Mouse (Mus musculus) limb, embryonic 13.5 days (tissue): ENCODE measurements around the gene Ccdc32. TPM values are rescaled to one million over a fixed set of nuclear protein-coding genes. Genes with fewer than 3 reads are reported as not detected.

ENCODE experiments used
- ATAC-seq: fragments of 200-750 bp; cut with Nextera tagmentation; 2 replicates; pipeline ENCODE4 v1.8.0; 2017; ENCODE audit warnings: low read depth, moderate number of reproducible peaks, moderate TSS enrichment; ENCODE audit not compliant: low FRiP score
- H3K27ac ChIP-seq: fragments of 300-500 bp; sonication (generic); 2 replicates; pipeline ENCODE4 v1.5.1; 2015; ENCODE audit warnings: inconsistent platforms, mild to moderate bottlenecking, moderate library complexity
- H3K27me3 ChIP-seq: fragments of 300-500 bp; sonication (generic); 2 replicates; pipeline ENCODE4 v1.6.1; 2015; ENCODE audit warnings: mild to moderate bottlenecking, inconsistent platforms
- H3K36me3 ChIP-seq: fragments of 300-500 bp; sonication (generic); 2 replicates; pipeline ENCODE4 v1.6.1; 2015; ENCODE audit warnings: inconsistent platforms, mild to moderate bottlenecking, moderate library complexity
- H3K4me1 ChIP-seq: fragments of 300-500 bp; sonication (generic); 2 replicates; pipeline ENCODE4 v1.6.1; 2015; ENCODE audit warnings: inconsistent platforms
- H3K4me2 ChIP-seq: fragments of 300-500 bp; sonication (generic); replicated peaks from 2 replicates; pipeline ENCODE4 v1.6.1; 2015; ENCODE audit warnings: inconsistent platforms, mild to moderate bottlenecking, moderate library complexity
- H3K4me3 ChIP-seq: fragments of 300-500 bp; sonication (generic); 2 replicates; pipeline ENCODE4 v1.5.1; 2015; ENCODE audit warnings: moderate library complexity, mild to moderate bottlenecking, inconsistent platforms
- H3K9ac ChIP-seq: fragments of 300-500 bp; sonication (generic); 2 replicates; pipeline ENCODE4 v1.6.1; 2015; ENCODE audit warnings: mild to moderate bottlenecking, inconsistent platforms
- H3K9me3 ChIP-seq: fragments of 300-500 bp; sonication (generic); 2 replicates; pipeline ENCODE4 v1.6.1; 2016; ENCODE audit warnings: inconsistent platforms
- WGBS: fragments of 180-500 bp; shearing (Covaris S2); methylation state at CpG from one replicate; pipeline ENCODE4 v1.1.7; 2015; 5-methylcytosine and 5-hydroxymethylcytosine counted together
- polyA plus RNA-seq: library from polyadenylated mRNA; unstranded; fragments of >200 nt; fragmentation: Nextera tagmentation; extraction: Ambion mirVana; gene quantifications from 2 replicates; pipeline ENCODE4 v1.2.1, GENCODE M21; 2015

Ccdc32 gene
- polyA plus RNA-seq, 1 experiment from 2014 or later, result 22.8 TPM

DNA sequence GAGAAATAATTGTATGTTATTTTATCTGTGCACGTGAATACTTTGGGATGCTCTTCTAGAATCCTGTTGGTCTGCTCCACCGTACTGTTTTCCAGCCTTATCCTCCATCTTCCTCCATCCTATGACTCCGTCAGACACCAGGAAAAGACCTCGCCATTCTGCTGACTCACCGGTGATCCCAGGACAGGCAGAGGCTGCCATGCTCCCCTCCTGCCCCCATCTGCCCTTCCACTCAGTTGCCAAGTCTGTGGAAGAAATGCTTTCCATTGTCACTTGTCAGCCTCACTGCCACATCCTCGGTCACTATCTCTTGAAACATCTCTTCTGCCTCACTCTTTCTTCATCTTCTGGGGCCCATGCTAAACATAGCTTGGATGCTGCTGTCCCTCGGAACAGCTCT, 22.3 kb downstream of the Ccdc32 start:
- no peaks in the 10 kb centered on the region for H3K36me3 ChIP-seq
- H3K9ac ChIP-seq, result no peak overlapping the region
- WGBS, result 84% methylated on average over 7 of the region's 7 CpGs
- no peaks in the 10 kb centered on the region for H3K27me3 ChIP-seq
- H3K27ac ChIP-seq, result no peak overlapping the region
- H3K4me3 ChIP-seq, result no peak overlapping the region
- H3K4me2 ChIP-seq, result no peak overlapping the region
- H3K9me3 ChIP-seq, result no peaks in the 10 kb centered on the region
- no peaks in the 10 kb centered on the region for H3K4me1 ChIP-seq
- no peak for ATAC-seq

- Histone ChIP-seq H3K27ac (no peak overlapping the region), H3K9ac (no peak overlapping the region)
- WGBS, result 76% methylated on average over 3 of the region's 3 CpGs
Measured at GRCm38 (mm10) chr2:118999025-118999639, 30.1 kb downstream of the Ccdc32 start.

DNA sequence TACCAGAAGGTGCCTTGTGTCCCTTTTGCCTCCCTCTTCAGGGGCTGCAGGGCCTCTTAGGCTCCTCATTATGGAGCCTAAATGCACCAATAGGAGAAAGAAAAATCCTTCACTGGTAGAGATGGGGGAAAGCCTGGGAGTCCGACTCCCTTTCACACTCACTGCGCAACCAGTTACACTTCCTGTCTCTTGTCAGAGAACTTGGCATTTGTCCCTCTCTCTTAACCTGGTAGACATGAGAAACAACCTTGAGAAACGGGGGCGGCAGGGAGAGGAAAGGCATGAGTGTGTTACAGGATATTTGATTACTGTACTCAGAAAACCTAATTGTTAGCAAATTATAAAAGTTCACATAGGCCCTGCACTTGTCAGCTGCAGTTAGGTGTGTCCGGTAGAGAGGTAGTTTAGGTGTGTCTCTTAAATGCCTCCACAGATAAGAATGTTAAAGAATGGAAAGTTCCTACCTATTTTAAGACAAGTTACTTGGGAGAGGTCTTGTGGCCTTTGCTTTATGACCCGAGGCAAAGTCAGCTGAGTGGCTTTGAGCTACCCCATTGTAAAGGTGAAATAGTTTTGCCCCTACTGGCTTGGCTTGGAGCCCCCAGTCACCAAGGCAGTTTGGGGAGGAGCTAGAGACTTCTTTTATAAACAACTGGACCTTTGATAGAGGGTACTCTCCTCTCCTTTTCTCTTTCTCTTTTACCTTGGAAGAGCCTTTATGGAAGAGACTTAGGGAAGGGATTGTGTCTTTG, 30.9 kb downstream of the Ccdc32 start:
- no peak overlapping the region for H3K4me2 ChIP-seq
- H3K27ac ChIP-seq, result no peak overlapping the region
- H3K4me1 ChIP-seq, result no peaks in the 10 kb centered on the region
- WGBS, result 69% methylated on average over 6 of the region's 6 CpGs
- H3K9me3 ChIP-seq, result no peaks in the 10 kb centered on the region
- H3K36me3 ChIP-seq, result no peaks in the 10 kb centered on the region
- ATAC-seq, result no peak
- no peak overlapping the region for H3K4me3 ChIP-seq
- H3K9ac ChIP-seq, result no peak overlapping the region
- peaks cover 12% of the 10 kb centered on the region for H3K27me3 ChIP-seq

More at GRCm38 (mm10) chr2:118999025-118999639, 30.1 kb downstream of the Ccdc32 start:
- no peak overlapping the region for H3K4me2 ChIP-seq
- H3K36me3 ChIP-seq, result no peaks in the 10 kb centered on the region
- H3K4me1 ChIP-seq, result no peaks in the 10 kb centered on the region
- ATAC-seq, result no peak
- peaks cover 12% of the 10 kb centered on the region for H3K27me3 ChIP-seq
- H3K9me3 ChIP-seq, result no peaks in the 10 kb centered on the region
- H3K4me3 ChIP-seq, result no peak overlapping the region

DNA sequence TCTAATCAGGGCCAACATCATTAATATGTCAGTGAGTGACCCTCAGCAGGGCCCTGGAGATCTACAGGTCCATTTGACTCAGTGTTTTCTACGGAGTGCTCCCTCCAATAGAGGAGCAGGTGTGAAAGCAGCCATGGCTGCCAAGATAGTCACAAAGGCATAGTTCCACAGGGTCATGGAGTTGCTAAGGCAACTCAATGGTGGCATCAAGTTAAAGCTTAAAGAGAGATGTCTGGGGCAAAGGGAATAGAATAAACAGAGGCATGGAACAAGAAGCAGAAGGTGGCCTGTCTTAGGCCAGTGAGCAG, 32.4 kb downstream of the Ccdc32 start:
- no peaks in the 10 kb centered on the region for H3K9me3 ChIP-seq
- 66% methylated on average over 1 of the region's 1 CpGs for WGBS
- H3K27me3 ChIP-seq, result peaks cover 12% of the 10 kb centered on the region
- no peak for ATAC-seq
- no peak overlapping the region for H3K4me2 ChIP-seq
- H3K27ac ChIP-seq, result no peak overlapping the region
- H3K4me1 ChIP-seq, result no peaks in the 10 kb centered on the region
- H3K9ac ChIP-seq, result no peak overlapping the region
- H3K4me3 ChIP-seq, result no peak overlapping the region
- no peaks in the 10 kb centered on the region for H3K36me3 ChIP-seq

DNA sequence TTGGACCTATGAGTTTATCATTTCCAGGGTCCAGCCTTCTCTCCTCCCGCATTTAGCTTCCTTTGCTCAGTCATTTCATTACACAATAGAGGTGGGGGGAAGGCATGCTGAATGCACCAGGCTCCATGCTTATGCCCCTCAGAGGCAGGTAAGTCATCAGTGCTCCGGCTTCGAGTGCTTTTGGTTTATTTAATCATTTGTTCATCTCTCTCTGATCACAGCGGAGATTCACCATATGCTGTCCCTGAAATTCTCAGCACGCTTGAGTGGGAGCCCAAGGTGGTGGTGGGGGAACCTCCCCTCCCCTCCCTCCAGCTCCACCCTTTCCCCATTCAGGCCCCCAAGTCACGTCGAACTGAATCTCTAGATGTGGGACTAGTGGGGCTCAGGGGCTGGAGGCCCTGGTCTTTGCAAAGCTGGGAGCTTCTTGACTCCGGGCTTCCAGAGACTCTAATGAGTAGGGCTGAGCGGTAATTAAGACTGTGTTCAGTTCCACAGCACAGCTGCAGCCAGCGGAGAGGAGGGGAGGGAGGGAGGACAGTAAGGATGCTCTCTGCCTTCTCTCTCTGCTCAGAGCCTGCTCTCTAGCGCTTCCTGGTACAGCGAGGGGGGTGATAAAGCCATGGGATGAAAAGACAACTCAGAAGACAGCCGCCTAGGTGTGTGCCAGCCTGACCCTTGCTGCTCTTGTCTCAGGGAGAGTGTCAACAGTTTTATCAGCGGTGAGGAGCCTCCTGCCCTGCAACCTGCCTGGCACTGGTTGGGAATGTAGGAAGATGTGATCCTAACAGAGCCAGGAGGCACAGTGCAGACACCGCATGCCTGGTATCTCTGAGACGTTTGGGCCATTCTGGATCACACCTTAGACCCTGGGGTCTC, 33.0 kb downstream of the Ccdc32 start:
- Histone ChIP-seq H3K36me3 (no peaks in the 10 kb centered on the region), H3K9ac (no peak overlapping the region), H3K4me2 (no peak overlapping the region), H3K9me3 (no peaks in the 10 kb centered on the region), H3K4me3 (no peak overlapping the region), H3K27ac (no peak overlapping the region), H3K27me3 (peaks cover 12% of the 10 kb centered on the region), H3K4me1 (no peaks in the 10 kb centered on the region)
- ATAC-seq, result no peak
- 45% methylated on average over 16 of the region's 16 CpGs for WGBS

GRCm38 (mm10) chr2:118995490-118995889, 33.7 kb downstream of the Ccdc32 start:
- 54% methylated on average over 5 of the region's 5 CpGs for WGBS
- ATAC-seq, result no peak

GRCm38 (mm10) chr2:118983812-118984211, 45.4 kb downstream of the Ccdc32 start:
- no peak for ATAC-seq
- no peak overlapping the region for H3K4me2 ChIP-seq
- no peaks in the 10 kb centered on the region for H3K4me1 ChIP-seq
- no peak overlapping the region for H3K9ac ChIP-seq
- no peaks in the 10 kb centered on the region for H3K9me3 ChIP-seq
- H3K27ac ChIP-seq, result no peak overlapping the region
- H3K27me3 ChIP-seq, result no peaks in the 10 kb centered on the region
- no peak overlapping the region for H3K4me3 ChIP-seq
- no peaks in the 10 kb centered on the region for H3K36me3 ChIP-seq
- WGBS, result 75% methylated on average over 8 of the region's 8 CpGs

More at GRCm38 (mm10) chr2:118995490-118995889, 33.7 kb downstream of the Ccdc32 start:
- Histone ChIP-seq H3K4me3 (no peak overlapping the region), H3K27ac (no peak overlapping the region), H3K4me1 (no peaks in the 10 kb centered on the region), H3K36me3 (no peaks in the 10 kb centered on the region), H3K9me3 (no peaks in the 10 kb centered on the region), H3K9ac (no peak overlapping the region), H3K27me3 (peaks cover 12% of the 10 kb centered on the region), H3K4me2 (no peak overlapping the region)

DNA sequence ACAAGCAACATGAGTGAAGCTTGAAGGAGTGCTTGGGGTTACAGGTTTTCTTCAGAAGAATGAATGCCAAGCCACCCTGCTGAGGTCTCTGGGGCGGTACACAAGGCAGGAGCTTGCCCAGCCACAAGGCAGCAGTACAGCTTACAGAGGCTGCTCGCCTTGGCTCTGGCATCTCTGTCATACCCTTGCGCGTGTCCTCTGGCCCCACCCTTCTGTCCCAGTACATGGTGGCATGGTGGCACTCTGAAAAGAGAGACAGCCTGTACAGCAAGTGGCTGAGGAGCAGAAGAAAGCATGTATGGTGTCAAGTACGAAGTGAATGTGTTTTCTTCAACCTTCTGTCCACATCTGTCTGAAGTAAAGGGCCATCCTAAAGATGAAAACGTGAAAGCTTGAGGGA, 48.4 kb downstream of the Ccdc32 start:
- H3K4me1 ChIP-seq, result peaks cover 7% of the 10 kb centered on the region

DNA sequence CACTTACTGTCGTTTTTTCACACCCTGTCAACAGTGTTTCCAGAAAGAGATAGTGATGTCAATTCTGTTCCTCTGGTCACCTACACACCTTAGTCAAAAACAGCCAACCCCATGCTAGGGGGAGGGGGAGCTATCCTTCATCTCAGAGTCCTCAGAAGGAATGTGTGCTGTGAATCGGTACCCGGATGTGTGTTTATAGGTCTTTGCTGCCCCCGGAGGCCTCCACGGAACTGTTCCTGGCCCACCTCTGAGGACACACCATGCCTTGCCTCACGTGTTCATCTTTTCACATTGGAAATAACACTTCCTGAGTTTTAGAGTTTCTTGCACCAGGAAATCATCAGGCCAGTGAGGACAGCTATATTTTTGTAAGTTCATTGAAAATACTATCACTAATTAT, 51.1 kb downstream of the Ccdc32 start:
- ATAC-seq, result no peak
- Histone ChIP-seq H3K27ac (no peak overlapping the region), H3K4me3 (no peak overlapping the region), H3K36me3 (no peaks in the 10 kb centered on the region), H3K9me3 (no peaks in the 10 kb centered on the region), H3K9ac (no peak overlapping the region), H3K27me3 (peaks cover 49% of the 10 kb centered on the region), H3K4me2 (no peak overlapping the region), H3K4me1 (peaks cover 13% of the 10 kb centered on the region)
- WGBS, result 29% methylated on average over 6 of the region's 6 CpGs

More for the DNA sequence above, 48.4 kb downstream of the Ccdc32 start:
- Histone ChIP-seq H3K9me3 (no peaks in the 10 kb centered on the region), H3K27me3 (peaks cover 22% of the 10 kb centered on the region), H3K4me3 (no peak overlapping the region), H3K27ac (no peak overlapping the region), H3K4me2 (no peak overlapping the region), H3K9ac (no peak overlapping the region), H3K36me3 (no peaks in the 10 kb centered on the region)
- 78% methylated on average over 6 of the region's 6 CpGs for whole genome bisulfite sequencing
- no peak for ATAC-seq

DNA sequence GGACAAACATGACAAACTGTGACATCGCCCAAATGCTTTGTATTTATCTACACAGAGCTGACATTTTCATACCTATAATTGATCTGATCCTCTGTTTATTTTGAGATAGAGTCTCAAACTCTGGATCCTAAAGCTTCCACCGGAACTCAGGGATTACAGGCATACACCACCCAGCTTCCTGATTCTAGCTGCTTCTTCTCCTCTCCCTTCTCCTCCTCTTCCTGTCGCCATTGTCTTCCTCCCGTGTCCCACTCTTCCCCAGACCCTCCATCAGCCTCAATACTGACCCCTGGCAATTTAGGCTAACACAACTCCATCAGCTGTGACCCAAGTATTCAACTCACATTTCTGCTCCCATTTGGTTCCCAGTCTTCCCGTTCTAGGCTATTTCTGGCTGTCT, 52.3 kb downstream of the Ccdc32 start:
- 15% methylated on average over 5 of the region's 5 CpGs for WGBS
- H3K27ac ChIP-seq, result no peak overlapping the region
- H3K4me1 ChIP-seq, result peaks cover 15% of the 10 kb centered on the region
- peak overlapping the region; percentile 82 for H3K9ac ChIP-seq
- no peak for ATAC-seq
- H3K4me2 ChIP-seq, result peak overlapping the region; percentile 89
- no peaks in the 10 kb centered on the region for H3K36me3 ChIP-seq
- H3K27me3 ChIP-seq, result peaks cover 49% of the 10 kb centered on the region
- no peaks in the 10 kb centered on the region for H3K9me3 ChIP-seq
- peak overlapping the region; percentile 64 for H3K4me3 ChIP-seq

- Histone ChIP-seq H3K27ac (no peak overlapping the region), H3K4me1 (peaks cover 15% of the 10 kb centered on the region), H3K4me3 (peak overlapping the region; percentile 64), H3K27me3 (peaks cover 54% of the 10 kb centered on the region), H3K4me2 (peak overlapping the region; percentile 89), H3K9ac (peak overlapping the region; percentile 82), H3K36me3 (no peaks in the 10 kb centered on the region), H3K9me3 (no peaks in the 10 kb centered on the region)
- WGBS, result 1% methylated on average over 57 of the region's 57 CpGs
- peak; percentile 73 for ATAC-seq
Measured at GRCm38 (mm10) chr2:118976282-118976929, 52.8 kb downstream of the Ccdc32 start.

DNA sequence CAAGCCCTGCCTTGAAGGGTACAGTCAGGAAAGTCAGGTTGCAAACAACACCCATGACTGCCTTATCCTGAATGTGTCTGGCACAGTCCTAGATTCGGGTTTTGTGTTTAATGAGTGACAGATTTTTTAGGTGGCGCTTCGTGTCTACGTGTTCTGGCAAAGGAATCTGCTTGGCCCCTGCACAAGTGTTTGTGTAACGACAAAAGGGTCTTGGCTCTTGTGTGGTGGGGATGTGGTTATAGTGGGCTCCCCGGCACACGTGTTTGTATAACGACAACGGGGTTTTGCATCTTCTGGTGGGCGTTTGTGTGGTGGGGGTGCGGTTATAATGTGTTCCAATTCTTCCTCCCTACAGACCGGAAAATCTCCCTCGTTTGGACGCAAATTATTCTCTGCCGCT, 53.3 kb downstream of the Ccdc32 start:
- H3K4me2 ChIP-seq, result peak overlapping the region; percentile 89
- peak; percentile 6; the same call in 1 of the 2 replicates for ATAC-seq
- no peaks in the 10 kb centered on the region for H3K36me3 ChIP-seq
- H3K27me3 ChIP-seq, result peaks cover 55% of the 10 kb centered on the region
- peak overlapping the region; percentile 82 for H3K9ac ChIP-seq
- peak overlapping the region; percentile 64 for H3K4me3 ChIP-seq
- no peaks in the 10 kb centered on the region for H3K9me3 ChIP-seq
- H3K27ac ChIP-seq, result no peak overlapping the region
- peaks cover 15% of the 10 kb centered on the region for H3K4me1 ChIP-seq
- 3% methylated on average over 15 of the region's 15 CpGs for WGBS
